Mouse (Mus musculus) left cerebral cortex, adult 9 months (tissue): ENCODE results near the gene Slc25a27.

Experiments
- DNase-seq, 2 experiments: peaks; one replicate each; pipeline ENCODE4 v3.0.0; 2022; ENCODE audit warnings: low spot score in 2 of 2

Gene Slc25a27

DNA sequence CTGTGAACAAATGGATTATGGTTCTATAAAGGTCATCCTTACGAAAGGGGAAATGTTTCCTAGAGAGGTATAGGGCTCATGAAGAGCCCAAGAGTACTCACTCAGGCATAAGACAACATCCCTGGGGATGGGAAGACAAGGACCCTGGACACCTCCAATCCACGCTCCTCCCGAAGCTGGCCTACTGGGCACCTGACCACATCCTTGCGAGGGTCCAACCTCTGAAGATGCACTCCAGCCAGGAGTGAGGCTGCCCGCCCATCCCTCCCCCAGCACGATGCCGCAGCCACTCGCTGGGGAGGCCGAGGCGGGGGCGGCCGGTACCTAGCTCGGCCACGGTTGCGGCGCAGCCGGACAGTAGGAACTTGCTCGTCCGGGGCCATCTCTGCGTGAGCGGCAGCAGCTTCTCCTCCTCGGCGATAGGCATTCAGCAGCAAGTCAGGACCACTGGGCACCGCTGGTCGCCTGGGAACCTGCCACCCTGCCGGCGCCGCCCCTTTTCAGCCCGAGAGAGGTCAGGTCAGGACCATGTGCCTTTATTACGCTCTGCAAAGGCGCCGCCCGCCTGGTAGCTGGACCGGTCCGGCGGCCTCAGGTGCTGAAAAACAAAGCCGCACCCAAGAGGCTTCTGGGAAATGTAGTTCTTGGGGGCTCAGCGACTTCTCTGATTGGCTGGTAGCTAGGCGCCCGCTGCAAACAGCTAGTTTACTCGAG, at the start of gene Slc25a27:
Gene Slc25a27 (minus strand): TSS at position 639 of the 714 bp plus-strand sequence.
- peak; percentile 78 to 88 for DNase-seq

DNA sequence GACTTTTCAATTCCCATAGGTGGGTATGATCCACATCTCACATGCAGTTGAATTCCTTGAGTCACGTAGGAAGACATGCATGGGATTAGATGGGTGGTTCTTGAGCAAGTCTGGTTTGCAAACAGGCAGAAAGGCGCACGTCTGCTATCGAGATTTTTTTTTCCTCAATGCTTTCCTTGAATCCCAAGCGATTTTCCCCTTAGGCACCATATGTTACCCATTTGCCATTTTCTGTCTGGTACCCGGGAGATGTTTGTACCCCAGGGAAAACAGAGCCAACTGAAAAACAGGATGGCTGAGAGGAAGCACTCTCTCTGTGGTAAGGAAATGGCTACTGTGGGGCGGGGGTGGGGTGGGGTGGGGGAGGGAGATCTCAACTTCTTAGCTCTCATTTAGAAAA, 49.6 kb upstream of the Slc25a27 start:
- no peak for DNase-seq

DNA sequence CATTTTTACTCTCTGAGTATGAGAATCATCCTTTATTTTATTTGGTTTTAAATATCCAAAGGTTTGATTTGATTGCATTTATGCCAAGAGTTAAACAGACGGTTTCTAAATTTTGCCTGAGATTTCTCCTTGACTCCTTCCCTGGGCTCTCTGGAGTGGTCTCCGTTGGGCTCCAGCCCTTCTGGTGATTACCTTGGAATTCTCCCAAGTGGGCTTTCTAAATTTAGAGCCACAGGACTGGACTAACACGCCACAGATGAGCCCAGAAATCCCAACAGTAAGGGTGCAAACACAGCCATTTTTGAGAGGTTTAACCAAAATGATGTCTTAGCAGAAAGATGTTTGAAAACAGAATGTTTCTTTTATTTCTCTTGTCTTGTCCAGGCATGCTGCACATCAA, 47.2 kb upstream of the Slc25a27 start:
- no peak for DNase-seq

DNA sequence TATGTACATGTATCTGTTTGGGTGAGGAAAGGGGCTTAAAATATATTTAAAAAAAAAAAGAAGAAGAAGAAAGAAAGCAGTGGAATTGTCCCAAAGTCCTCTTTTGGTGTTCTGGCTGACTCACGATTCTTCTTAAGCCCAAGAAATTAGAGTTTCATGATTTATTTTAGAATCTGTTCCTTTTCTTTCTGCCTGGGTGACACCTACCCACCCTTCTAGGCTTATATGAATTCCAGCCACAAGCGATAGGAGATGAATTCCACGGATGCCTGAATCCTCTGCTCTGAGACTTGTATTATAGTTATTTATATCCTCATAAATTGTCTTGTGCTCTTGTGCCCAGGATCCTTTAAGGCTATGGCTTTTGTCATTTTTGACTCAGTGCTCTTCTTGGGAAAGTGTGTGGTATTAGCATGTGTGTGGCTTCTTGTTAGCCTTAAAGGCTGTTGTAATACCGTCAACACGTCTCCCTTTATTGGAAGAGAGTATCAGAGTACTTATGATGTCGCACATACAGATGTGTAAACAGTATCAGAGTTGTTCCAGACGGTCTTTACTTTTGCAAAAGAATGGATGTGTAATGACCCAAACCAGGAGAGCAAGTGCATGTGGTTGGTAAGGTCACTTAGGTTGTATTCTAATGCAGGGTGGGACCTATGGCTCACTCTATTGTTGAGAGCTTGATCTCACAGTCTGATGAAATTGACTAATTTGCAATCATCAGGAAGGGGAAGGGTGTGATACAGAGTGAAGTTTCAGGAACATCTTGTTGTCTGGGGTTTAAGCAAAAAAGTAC, 44.7 kb upstream of the Slc25a27 start:
- no peak for DNase-seq

DNA sequence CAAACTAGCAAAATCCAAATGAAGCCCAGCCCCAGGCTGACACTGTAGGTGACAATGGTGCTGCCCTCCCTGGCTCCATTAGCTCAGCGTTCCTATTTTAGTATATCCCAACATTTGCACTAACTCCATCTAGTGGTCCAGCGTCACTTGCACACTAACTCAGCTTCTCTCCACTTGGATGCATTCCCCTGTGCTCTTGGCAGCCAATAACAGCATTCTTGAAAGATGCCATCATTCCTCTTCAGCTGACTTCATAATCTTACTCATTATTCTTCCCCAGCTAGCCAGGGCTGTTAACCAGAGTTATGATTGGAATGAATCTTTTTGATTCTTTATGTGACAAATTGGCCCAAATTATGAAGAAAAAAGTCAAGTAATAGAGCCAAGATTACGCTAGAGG, 40.2 kb upstream of the Slc25a27 start:
- DNase-seq, result no peak

DNA sequence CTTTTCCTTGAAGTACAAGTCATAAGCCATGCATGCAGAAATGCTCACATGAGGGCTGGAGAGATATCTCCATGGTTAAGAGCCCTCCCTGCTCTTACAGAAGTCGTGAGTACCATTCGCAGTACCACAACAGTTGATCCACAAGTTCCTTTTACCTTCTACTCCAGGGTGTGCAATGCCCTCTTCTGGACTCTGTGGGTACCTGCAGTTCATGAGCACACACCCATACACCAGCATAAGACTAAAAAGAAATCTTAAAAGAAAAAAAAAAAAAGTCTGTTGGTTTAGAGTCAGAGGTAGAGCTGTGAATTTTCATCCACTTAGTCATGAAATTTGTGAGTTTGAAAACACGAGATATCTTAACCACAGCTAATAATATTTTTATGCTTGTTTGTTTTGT, 39.7 kb upstream of the Slc25a27 start:
- DNase-seq, result no peak

DNA sequence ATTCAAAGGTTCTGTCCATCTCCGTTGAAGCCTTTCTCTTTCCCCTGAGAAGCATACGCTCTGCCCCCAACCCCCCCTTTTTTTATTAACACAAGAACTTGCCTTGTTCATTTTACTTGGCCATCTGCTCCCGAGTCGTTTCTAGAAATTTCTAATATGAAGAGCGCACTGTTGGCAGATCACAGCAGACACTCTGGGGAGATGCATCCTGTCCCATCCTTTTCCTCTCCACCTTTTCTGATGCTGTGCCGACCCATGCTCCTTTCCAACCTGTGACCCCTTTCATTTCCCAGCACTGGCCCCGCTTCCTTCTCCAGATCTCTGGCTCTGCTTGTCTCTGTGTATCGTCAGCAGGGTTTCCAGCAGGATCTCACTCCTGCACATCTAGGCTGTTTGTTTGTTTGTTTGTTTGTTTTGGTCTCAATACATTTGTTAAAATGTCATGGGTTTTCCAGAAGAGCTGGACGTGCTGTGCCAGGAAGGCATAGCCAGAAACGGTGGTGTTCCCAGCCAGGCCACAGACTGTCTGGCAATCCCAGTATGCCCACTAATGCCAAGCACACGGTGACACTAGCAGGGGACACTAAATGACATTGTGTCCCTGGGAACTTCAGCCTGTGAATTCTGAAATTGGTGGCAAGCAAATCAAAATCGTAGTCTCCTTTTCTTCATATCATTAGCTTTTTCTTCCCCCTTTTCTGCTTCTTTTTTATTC, 37.4 kb upstream of the Slc25a27 start:
- DNase-seq, result no peak

DNA sequence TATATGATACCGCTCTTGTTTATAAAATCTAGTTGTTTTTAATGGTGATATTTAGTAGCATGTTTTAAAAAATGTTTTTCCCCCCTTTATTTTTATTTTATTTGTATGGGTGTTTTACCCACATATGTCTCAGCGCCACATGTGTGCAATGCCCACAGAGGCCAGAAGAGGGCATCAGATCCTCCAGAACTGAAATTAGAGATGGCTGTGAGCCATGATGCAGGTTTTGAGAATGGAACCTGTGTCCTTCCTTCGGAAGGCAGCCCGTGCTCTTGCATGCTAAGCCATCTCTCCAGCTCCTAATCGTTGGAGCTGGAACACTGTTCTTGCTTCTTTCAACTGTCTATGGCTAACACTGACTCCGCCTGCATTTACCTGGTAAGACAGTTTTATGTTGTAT, 34.0 kb upstream of the Slc25a27 start:
- peak in 1 of 2 experiments; percentile 69 for DNase-seq

DNA sequence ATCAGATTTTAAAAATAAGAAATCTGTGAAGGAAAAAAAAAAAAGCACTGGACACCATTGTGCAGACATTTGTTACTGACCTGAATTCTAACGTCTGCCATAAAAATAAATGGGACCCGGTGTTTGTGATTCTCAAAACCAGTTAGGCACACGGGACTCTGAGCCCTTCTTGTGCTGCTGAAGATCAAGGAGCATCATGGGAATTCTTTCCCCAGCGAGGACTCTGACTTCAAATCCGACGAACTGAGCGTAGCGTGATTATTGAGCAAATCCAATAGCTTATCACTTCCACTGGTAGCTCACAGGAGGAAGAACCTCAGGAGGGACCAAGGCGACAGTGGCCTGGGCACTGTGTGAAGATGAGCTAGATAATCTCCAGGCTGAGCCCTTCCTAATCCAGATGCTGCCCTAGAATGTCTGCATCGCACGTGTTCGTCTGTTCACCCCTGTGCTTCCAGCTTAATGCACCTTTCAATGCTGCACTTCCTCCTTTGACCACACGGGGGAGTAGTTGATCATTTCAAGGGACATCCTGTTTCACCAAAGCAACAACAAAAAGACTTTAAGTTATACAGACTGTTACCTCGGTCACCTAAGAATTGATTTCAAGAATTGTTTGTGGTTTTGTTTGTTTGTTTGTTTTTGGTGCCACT, 32.1 kb upstream of the Slc25a27 start:
- DNase-seq, result peak in 1 of 2 experiments; percentile 83

DNA sequence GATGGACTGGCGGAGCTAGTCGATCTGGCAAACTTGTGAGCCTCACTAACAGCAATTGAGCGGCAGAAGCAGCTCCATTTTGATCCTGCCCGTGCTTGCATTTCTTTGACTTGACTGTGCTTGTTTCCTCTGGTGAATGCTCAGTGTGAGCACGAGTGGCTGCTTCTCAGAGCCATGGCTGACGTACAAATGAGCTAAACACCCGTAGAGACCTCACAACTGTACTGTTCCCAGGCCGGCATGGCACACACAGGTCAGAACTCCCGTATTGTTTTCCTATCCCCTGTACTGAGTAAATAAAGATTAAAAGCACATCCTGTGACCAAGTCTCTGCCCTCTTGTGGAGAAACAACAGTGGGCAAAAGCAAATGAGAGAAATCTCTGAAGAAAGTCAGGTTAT, 22.6 kb upstream of the Slc25a27 start:
- DNase-seq, result no peak

DNA sequence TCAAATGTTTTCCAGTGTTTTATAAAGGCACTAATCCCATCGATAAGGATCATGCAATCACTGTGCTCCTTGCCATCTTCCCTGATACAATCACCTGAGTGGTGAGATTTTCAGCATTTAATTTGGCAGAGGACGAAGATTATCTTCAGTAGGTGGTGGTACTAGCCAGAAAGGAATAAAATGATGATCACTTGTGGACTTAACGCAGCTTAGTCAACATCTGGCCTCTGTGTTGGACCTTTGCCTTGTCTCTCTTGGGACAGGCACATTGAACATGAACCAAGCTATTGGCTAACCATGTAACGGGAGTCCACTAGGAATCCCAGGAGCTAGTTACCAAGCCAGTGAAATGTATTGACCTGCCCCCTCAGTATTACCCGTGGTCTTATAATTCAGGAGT, 17.6 kb upstream of the Slc25a27 start:
- DNase-seq, result no peak

DNA sequence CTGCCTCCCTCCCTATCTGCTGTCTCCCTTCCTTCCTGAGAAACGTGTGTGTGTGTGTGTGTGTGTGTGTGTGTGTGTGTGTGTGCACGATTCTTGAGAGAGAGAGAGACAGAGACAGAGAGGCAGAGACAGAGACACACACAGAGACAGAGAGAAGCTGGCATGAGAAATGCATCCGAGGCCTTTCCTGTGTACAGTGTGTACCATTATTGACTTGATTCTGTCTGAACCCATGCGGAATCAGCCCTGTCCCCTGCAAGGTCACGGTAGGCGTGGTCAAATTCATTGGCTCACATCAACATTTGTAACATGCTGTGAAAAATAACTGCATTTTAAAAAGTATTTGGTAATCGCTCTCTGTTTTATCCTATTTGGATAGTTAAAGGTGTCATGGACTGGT, 17.1 kb upstream of the Slc25a27 start:
- DNase-seq, result no peak

DNA sequence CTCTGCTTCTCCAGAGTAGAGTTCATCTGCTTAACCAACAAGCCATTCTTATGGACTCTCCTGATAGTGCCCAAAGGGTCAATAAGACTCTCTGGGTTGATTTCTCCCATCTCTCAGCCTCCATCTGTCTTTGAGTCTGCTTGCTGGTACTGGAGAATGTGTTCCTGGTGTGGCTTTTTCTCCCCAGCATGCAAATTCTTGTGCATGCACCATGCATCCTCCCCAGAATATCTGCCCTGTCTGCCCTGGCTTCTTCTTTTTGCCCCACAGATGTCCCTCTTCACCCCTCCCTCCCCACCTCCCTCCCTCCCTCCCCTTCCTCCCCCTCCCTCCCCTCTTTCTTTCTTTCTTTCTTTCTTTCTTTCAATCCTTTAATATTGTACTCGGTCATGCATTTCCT, 10.3 kb upstream of the Slc25a27 start:
- no peak for DNase-seq

DNA sequence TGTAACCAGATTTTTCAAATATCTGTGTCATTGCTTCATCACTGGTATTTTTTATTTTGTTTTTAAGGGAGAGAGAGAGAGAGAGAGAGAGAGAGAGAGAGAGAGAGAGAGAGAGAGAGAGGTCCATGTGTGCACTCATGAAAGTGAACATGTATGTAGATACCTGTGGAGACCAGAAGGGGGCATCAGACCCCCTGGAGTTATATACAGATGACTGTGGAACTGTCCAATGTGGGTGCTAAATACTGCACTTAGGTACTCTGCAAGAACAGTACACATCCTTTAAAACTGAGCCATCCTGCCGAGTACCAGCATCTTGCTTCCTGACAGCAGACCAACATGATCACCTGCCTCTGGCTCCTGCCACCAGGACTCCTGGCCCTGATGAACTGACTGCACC, 9.2 kb upstream of the Slc25a27 start:
- no peak for DNase-seq

DNA sequence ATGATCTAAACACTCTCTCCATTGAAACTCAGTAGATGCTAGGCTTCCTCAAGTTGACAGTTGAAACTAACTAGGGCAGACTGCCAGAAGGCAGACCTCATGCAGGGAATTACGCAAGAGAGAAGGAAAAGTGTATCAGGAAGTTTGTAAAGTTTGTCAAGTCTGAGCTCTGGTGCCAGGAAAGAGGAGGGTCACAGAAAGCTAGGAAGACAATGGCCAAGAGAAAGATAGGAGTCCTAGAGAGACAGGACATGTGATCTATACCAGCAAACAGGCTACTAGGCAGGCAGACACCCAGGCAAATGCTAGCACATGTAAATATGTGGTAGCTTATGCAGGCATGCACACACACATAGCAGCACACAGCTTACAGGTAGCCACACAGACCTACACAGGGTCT, 8.2 kb upstream of the Slc25a27 start:
- no peak for DNase-seq

DNA sequence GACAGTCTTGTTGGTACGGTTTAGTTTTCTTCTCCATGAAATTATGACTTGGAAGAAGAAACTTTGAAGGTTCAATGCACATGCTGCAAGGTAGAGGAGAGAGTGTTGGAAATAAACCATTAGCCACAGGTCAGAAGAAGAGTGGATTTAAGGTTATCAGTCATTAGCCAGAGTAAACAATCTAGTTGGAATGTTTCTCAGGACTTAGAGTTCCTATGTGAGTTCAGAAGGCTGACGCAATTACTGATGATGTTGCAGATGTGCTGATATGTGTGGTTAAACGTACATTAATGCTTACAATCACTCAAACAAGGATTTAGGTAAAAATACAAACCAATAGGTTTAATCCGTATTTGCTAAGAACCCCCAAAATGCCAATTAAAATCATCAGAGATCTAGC, 4.9 kb upstream of the Slc25a27 start:
- DNase-seq, result no peak

DNA sequence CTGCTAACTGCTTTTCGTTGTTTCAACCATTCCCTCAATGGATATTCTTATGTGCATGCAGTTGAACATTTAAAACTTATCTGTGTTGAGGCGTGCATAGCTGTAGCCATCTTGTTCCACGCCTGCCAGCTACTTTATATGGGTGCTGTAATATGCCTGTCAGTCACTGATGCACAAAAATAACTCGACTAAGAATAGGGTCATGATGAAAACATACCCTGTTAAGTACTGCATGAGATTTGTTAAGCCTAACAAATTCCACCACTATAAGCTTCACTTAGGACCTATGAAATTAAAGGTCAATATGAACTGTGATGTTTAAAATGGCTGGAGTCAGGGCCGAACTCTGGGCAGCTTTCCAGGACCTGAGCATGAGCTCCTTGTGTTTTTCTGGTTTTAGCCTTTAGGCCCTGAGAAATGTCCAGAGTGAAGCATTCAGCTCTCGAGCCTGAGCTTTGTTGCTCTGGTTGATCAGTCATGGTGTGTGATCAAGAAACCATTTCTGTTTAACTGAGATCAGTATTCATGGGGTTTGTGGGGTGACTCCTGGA, 2.2 kb upstream of the Slc25a27 start:
- no peak for DNase-seq

DNA sequence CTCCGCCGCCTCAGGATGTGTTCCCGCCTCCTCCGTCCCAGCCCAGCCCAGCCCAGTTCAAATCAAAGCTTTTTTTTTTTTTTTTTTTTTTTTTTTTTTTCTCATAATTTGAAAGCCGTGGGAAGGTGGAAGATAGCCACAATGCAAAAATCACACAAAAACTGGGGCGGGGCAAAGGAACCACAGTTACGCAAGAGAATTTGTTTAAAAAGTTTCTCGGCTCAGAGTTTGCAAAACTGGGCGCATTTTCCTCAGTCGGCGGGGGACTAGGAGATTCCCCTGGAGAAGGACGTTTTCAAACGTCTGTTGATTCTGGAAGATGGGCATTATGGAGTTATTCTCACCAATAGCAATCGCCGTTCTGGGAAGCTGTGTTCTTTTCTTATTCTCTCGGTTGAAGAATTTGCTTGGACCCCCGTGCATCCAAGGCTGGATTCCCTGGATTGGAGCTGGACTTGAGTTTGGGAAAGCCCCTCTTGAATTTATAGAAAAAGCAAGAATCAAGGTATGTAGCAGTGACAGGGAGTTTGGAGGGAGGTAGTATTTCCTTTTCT, 353 bp upstream of the Slc25a27 start, which contains the start of gene Cyp39a1:
Gene Cyp39a1 (plus strand): TSS at position 136 of the 554 bp plus-strand sequence.
- DNase-seq, result no peak

DNA sequence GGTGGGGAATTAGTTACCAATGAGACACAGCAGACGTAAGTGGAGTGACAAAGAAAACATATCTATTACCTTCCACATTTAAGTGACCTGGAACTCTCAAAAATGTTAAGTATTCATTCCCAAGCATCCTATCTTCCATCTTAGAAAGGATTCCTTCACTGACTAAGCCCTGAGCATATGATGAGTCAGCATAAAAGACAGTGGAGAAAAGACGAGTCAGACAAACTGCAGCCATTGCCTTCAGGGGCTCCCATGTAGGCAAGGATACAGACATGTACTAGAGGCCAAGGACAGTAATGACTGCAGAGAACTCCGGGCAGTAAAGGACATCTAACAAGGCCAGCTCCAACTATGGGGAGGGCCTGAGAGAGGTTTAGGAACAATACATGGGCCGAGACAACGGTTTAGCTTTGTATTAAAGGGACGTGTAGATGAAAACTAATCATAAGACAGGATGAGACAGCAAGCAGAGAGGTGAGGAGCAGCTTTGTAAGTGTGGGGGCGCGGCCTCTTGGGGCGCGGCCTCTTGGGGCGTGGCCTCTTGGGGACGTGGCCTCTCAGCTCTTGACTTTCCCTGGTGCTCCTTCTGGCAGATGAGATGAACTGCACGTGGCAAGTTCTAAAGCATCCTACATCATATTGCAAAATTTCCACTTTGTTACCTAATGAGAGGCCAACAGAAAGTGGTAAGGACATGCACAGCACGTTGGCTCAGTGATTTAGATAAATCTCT, 15.5 kb downstream of the Slc25a27 start:
- no peak for DNase-seq

DNA sequence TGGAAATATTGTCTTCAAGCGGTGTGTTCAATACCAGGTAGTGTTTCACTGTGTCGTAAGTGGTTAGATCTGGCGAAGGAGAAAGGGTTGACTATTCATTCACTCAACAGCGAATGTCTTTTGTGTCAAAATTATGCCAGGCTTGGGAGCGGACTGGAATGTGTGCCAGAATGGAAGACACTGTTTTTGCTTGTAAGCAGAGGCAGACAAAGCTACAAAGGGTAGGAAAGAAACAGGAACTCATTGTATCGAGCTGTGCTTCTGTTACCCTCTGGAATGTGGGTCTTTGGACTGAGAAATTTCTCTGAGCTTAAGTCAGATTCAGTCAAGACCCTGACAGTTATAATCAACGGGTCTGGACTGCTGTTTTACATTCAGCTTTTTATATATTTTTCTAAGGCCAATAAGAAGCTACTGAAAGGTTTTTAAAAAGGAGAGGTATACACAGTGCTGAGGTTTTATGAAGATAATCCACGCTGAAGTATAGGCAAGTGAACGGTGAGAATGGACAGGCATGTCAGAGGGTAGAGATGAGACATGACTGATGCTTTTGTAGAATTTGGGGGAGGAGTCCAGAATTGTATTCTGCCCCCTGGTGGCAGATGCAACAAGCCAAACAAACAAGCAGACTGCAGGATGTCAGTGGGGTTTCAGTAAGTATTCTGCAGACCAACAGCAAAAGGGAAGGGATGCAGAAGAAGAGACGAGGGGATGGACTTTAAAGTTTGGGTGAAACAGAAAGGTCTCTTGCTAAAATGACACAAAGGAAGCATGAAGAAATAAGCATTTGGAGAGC, 17.2 kb downstream of the Slc25a27 start:
- no peak for DNase-seq
